Mouse (Mus musculus) G1E (cell line): ENCODE data around the gene Fam83f. TPM values are rescaled to one million over a fixed set of nuclear protein-coding genes. Genes with fewer than 3 reads are reported as not detected.
A peak's percentile ranks its signal among the peaks of the same experiment; 100 is the strongest.

Experiments
- ATAC-seq: 2 replicates; pipeline ENCODE4 v1.8.0; 2016; ENCODE audit warnings: mild to moderate bottlenecking; ENCODE audit not compliant: insufficient number of reproducible peaks, poor library complexity, low FRiP score, severe bottlenecking; ENCODE audit errors: extremely low read depth
- DNase-seq: peaks from one replicate; pipeline ENCODE4 v3.0.0; 2012; ENCODE audit warnings: low spot score
- H3K27me3 ChIP-seq: 2 replicates; pipeline ENCODE4 v1.6.1; 2012; ENCODE audit warnings: mild to moderate bottlenecking, low read length, inconsistent platforms; ENCODE audit not compliant: insufficient read depth
- H3K36me3 ChIP-seq: replicated peaks from 2 replicates; pipeline ENCODE3; 2012; ENCODE audit warnings: mild to moderate bottlenecking, inconsistent platforms
- H3K4me1 ChIP-seq: 2 replicates; pipeline ENCODE4 v1.6.1; 2012; ENCODE audit warnings: low read depth, low read length, inconsistent platforms, mixed read lengths; ENCODE audit not compliant: insufficient read depth
- H3K4me3 ChIP-seq: 2 replicates; pipeline ENCODE4 v1.5.1; 2012; ENCODE audit warnings: low read depth, mild to moderate bottlenecking, inconsistent platforms, low read length, moderate library complexity, mixed read lengths
- H3K9me3 ChIP-seq: replicated peaks from 2 replicates; pipeline ENCODE4 v1.6.1; 2012; ENCODE audit warnings: inconsistent platforms
- CTCF ChIP-seq: IDR thresholded peaks from 2 replicates; pipeline ENCODE4 v1.5.1; 2012; ENCODE audit warnings: low read depth, low read length, inconsistent platforms, mixed read lengths
- GATA1 ChIP-seq: IDR thresholded peaks from 2 replicates; pipeline ENCODE4 v1.6.1; 2012; ENCODE audit warnings: borderline replicate concordance, low read length, inconsistent platforms, mixed read lengths
- GATA2 ChIP-seq: IDR thresholded peaks from 2 replicates; pipeline ENCODE4 v1.6.1; 2012; ENCODE audit warnings: low read depth, low read length, inconsistent platforms, borderline replicate concordance
- POLR2AphosphoS5 ChIP-seq: IDR thresholded peaks from 2 replicates; pipeline ENCODE4 v1.6.1; 2012; ENCODE audit warnings: low read depth, low read length, inconsistent platforms; ENCODE audit not compliant: insufficient replicate concordance
- TAL1 ChIP-seq: conservative IDR thresholded peaks from 2 replicates; pipeline ENCODE4 v1.6.1; 2012; ENCODE audit warnings: low read depth, low read length, inconsistent platforms, mixed read lengths
- polyA plus RNA-seq: library from polyadenylated mRNA; stranded (reverse); fragments of >175 nt; gene quantifications from 2 replicates; pipeline ENCODE4 v1.2.3, GENCODE M21; 2012
- total RNA-seq, 2 experiments: library from RNA; stranded (forward) in 1 of 2; stranded (reverse) in 1 of 2; fragments of 200-1000 nt in 1 of 2; fragments of >200 nt in 1 of 2; fragmentation: Nextera tagmentation in 1 of 2; gene quantifications; 2 replicates each; pipeline ENCODE4 v1.2.3; 2014 to 2017

Fam83f gene
- total and polyA plus RNA-seq, 3 experiments, result 0.11 TPM; not detected in 2

DNA sequence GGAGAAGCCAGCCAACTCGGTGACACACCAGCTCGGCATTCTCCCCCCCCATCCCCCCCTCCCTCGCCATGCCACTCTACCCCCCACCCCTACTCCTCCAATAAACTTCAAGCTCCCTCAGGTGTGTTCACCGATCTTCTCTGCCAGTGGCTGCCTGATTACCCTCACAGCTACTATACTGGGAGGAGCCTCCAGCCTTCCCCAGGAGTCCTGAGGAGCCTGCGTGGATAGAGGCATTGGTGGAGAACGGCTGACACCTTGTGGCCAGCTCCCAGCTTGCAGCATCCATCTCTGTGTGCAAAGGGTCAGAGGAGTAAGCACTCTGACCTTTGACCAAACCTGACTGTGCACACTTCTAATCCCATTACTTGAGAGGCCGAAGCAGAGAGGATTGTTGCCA lies 32.6 kb downstream of the Fam83f start:
- ATAC-seq (peak; percentile 34; the same call in 1 of the 2 replicates), DNase-seq (peak; percentile 75)
- Histone ChIP-seq H3K36me3 (no peaks in the 10 kb centered on the region), H3K9me3 (no peaks in the 10 kb centered on the region), H3K27me3 (peaks cover 27% of the 10 kb centered on the region), H3K4me3 (no peak overlapping the region), H3K4me1 (peaks cover 13% of the 10 kb centered on the region)
- no peak for TF ChIP-seq TAL1
- peak; percentile 55 for TF ChIP-seq CTCF

- H3K4me3 ChIP-seq, result peak overlapping the region; percentile 31; the same call in 1 of the 2 replicates
- H3K36me3 ChIP-seq, result no peaks in the 10 kb centered on the region
- H3K27me3 ChIP-seq, result peaks cover 15% of the 10 kb centered on the region
- ATAC-seq (no peak), DNase-seq (peak; percentile 18)
- H3K9me3 ChIP-seq, result no peaks in the 10 kb centered on the region
- peaks cover 23% of the 10 kb centered on the region for H3K4me1 ChIP-seq
- TF ChIP-seq CTCF (peak; percentile 65), GATA2 (no peak)
These were observed 34.3 kb downstream of the Fam83f start for GRCm38 (mm10) chr15:80705828-80706549.

- H3K4me1 ChIP-seq, result peaks cover 23% of the 10 kb centered on the region
- TF ChIP-seq GATA2 (no peak), CTCF (no peak), TAL1 (no peak), GATA1 (no peak), POLR2AphosphoS5 (no peak)
- DNase-seq (no peak), ATAC-seq (no peak)
- H3K27me3 ChIP-seq, result peaks cover 9% of the 10 kb centered on the region
- no peaks in the 10 kb centered on the region for H3K9me3 ChIP-seq
- H3K36me3 ChIP-seq, result no peaks in the 10 kb centered on the region
- H3K4me3 ChIP-seq, result no peak overlapping the region
These were observed 34.9 kb downstream of the Fam83f start for GRCm38 (mm10) chr15:80706596-80706995.

DNA sequence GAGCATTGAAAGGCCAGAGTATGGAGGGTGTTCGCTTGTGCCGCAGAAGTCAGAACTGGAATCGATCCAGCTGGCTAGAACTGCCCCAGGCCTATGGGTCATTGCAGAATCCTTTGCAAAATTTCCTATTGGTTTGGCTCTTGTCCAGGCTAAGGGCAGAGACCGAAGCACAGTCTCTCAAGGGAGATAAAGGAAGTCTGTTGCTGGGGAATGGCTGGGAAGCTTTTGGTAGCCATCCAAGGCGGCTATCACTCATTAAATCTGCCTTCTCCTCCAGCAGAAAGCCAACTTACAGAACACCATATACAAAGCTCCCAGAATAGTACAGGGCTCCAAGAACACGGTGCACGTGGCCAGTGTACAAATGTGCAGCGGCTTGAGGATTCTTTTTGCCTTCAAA lies 35.4 kb downstream of the Fam83f start:
- H3K4me3 ChIP-seq, result no peak overlapping the region
- peaks cover 27% of the 10 kb centered on the region for H3K4me1 ChIP-seq
- H3K27me3 ChIP-seq, result peaks cover 4% of the 10 kb centered on the region
- no peaks in the 10 kb centered on the region for H3K9me3 ChIP-seq
- ATAC-seq, result no peak
- no peaks in the 10 kb centered on the region for H3K36me3 ChIP-seq
- TF ChIP-seq GATA1, result no peak
- no peak for TF ChIP-seq TAL1
- TF ChIP-seq POLR2AphosphoS5, result no peak
- TF ChIP-seq GATA2, result no peak
- no peak for TF ChIP-seq CTCF
- no peak for DNase-seq

GRCm38 (mm10) chr15:80709593-80709992 lies 37.9 kb downstream of the Fam83f start:
- no peak overlapping the region for H3K4me3 ChIP-seq
- peaks cover 7% of the 10 kb centered on the region for H3K36me3 ChIP-seq
- no peaks in the 10 kb centered on the region; the same call in 1 of the 2 replicates for H3K27me3 ChIP-seq
- H3K9me3 ChIP-seq, result no peaks in the 10 kb centered on the region
- H3K4me1 ChIP-seq, result peaks cover 29% of the 10 kb centered on the region
- no peak for ATAC-seq
- TF ChIP-seq TAL1 (no peak), CTCF (no peak), GATA1 (no peak), GATA2 (no peak), POLR2AphosphoS5 (no peak)
- no peak for DNase-seq

- Histone ChIP-seq H3K9me3 (no peaks in the 10 kb centered on the region), H3K36me3 (peaks cover 7% of the 10 kb centered on the region), H3K27me3 (no peaks in the 10 kb centered on the region; the same call in 1 of the 2 replicates), H3K4me1 (peaks cover 29% of the 10 kb centered on the region), H3K4me3 (peak overlapping the region; percentile 100; the same call in 1 of the 2 replicates)
- ATAC-seq (no peak), DNase-seq (no peak)
- TF ChIP-seq POLR2AphosphoS5, result no peak
- TF ChIP-seq CTCF, result no peak
- no peak for TF ChIP-seq TAL1
- no peak for TF ChIP-seq GATA1
- no peak for TF ChIP-seq GATA2
These were observed 38.6 kb downstream of the Fam83f start for GRCm38 (mm10) chr15:80710257-80710607.
